Mouse (Mus musculus) forebrain, postnatal 0 days (tissue): ENCODE measurements around the gene Sde2. TPM values are rescaled to one million over a fixed set of nuclear protein-coding genes. Genes with fewer than 3 reads are reported as not detected.

Experiments
- ATAC-seq: fragments of 200-750 bp; cut with Nextera tagmentation; 2 replicates; pipeline ENCODE4 v1.8.0; 2017; ENCODE audit warnings: mild to moderate bottlenecking, moderate library complexity
- DNase-seq: peaks from one replicate; pipeline ENCODE4 v3.0.0-alpha.2; 2015
- H3K27ac ChIP-seq: fragments of 300-500 bp; sonication (generic); 2 replicates; pipeline ENCODE4 v1.5.1; 2014; ENCODE audit warnings: low read depth, mild to moderate bottlenecking, antibody characterized with exemption, low read length, moderate library complexity, mixed read lengths
- H3K27me3 ChIP-seq: fragments of 300-500 bp; sonication (generic); 2 replicates; pipeline ENCODE4 v1.6.1; 2014; ENCODE audit warnings: mild to moderate bottlenecking, low read length, mixed read lengths; ENCODE audit not compliant: insufficient read depth
- H3K36me3 ChIP-seq: fragments of 300-500 bp; sonication (generic); 2 replicates; pipeline ENCODE4 v1.6.1; 2014; ENCODE audit warnings: mild to moderate bottlenecking, moderate library complexity; ENCODE audit not compliant: insufficient read depth
- H3K4me1 ChIP-seq: fragments of 300-500 bp; sonication (generic); 2 replicates; pipeline ENCODE4 v1.6.1; 2014; ENCODE audit warnings: antibody characterized with exemption; ENCODE audit not compliant: insufficient read depth
- H3K4me2 ChIP-seq: fragments of 300-500 bp; sonication (generic); 2 replicates; pipeline ENCODE4 v1.6.1; 2014; ENCODE audit warnings: low read depth, mild to moderate bottlenecking, moderate library complexity
- H3K4me3 ChIP-seq: fragments of 300-500 bp; sonication (generic); 2 replicates; pipeline ENCODE4 v1.5.1; 2014; ENCODE audit warnings: low read depth, low read length, mixed read lengths
- H3K9ac ChIP-seq: fragments of 300-500 bp; sonication (generic); 2 replicates; pipeline ENCODE4 v1.6.1; 2014; ENCODE audit warnings: mild to moderate bottlenecking
- H3K9me3 ChIP-seq: fragments of 300-500 bp; sonication (generic); 2 replicates; pipeline ENCODE4 v1.6.1; 2016; ENCODE audit warnings: low read length
- CTCF ChIP-seq: sonication (generic); IDR thresholded peaks from 2 replicates; pipeline ENCODE4 v1.5.1; 2016; ENCODE audit warnings: antibody characterized with exemption, control low read depth, low read depth
- WGBS: fragments of 180-500 bp; shearing (Covaris S2); extraction: QIAGEN DNeasy Blood & Tissue Kit; methylation state at CpG from one replicate; pipeline ENCODE4 v1.1.7; 2014; 5-methylcytosine and 5-hydroxymethylcytosine counted together
- polyA plus RNA-seq: library from polyadenylated mRNA; unstranded; fragments of >200 nt; fragmentation: Nextera tagmentation; extraction: Ambion mirVana; gene quantifications from 2 replicates; pipeline ENCODE4 v1.2.1, GENCODE M21; 2015
- total RNA-seq: library from RNA; depleted of rRNA; stranded (reverse); fragments of >200 nt; gene quantifications from 2 replicates; pipeline ENCODE4 v1.2.3, GENCODE M21; 2014

Sde2 gene
- total and polyA plus RNA-seq, 2 experiments from 2014 or later = 19.6 to 24.8 TPM

DNA sequence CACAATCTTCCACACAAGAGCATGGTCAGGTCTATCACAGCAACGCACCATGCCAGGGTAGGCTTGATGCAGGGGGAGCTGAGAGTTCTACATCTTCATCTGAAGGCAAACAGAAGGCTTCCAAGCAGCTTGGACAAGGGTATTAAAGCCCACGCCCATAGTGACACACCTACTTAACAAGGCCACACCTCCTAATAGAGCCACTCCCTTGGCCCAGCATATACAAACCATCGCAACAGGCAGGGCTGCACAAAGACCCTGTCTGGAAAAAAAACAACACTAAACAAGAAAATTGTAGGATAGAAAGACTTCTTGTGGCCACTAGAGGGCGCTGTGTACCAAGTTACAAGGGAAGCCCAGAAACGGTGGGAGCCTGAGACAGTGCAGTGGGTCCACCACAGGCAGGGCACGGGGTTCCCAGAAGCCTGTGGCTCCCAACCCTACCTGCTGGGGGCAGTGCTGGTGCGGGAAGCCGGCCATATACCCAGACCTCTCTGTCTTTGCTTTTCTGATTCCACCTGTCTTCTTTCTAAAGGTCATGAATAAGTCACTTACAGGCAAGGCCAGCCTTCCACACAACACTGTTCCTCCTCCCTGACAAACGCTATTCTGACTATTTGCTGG is 23.0 kb downstream of the Sde2 start:
- H3K27me3 ChIP-seq = no peaks in the 10 kb centered on the region
- no peak overlapping the region for H3K9ac ChIP-seq
- no peaks in the 10 kb centered on the region for H3K36me3 ChIP-seq
- peak; percentile 38 for DNase-seq
- no peak overlapping the region for H3K4me3 ChIP-seq
- no peaks in the 10 kb centered on the region for H3K4me1 ChIP-seq
- peak; percentile 34; the same call in 1 of the 2 replicates for ATAC-seq
- 16% methylated on average over 9 of the region's 9 CpGs for WGBS
- H3K4me2 ChIP-seq = no peak overlapping the region
- peak; percentile 64 for TF ChIP-seq CTCF
- no peak overlapping the region for H3K27ac ChIP-seq
- 0 out of 2 replicates have a peak, but pooled peaks cover 5% of the 10 kb centered on the region for H3K9me3 ChIP-seq

DNA sequence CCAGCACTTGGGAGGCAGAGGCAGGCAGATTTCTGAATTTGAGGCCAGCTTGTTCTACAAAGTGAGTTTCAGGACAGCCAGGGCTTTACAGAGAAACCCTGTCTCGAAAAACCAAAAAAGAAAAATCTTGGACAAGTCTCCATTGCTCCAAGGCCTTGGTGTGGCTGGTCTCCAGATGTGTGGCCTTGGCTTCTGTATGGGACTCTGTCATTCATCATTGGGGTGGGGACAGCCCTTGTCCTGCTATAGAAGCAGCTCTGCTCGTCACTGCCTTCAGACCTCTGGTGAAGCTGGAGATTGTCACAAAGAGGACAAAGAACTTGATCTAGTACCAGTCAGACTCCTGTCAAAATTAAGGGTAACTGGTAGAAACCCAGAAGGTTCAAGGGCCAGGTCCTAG is 23.7 kb downstream of the Sde2 start:
- no peak for TF ChIP-seq CTCF
- Histone ChIP-seq H3K4me2 (no peak overlapping the region), H3K9me3 (0 out of 2 replicates have a peak, but pooled peaks cover 5% of the 10 kb centered on the region), H3K27me3 (no peaks in the 10 kb centered on the region), H3K4me3 (no peak overlapping the region), H3K4me1 (no peaks in the 10 kb centered on the region), H3K9ac (no peak overlapping the region), H3K36me3 (no peaks in the 10 kb centered on the region), H3K27ac (no peak overlapping the region)
- no peak for ATAC-seq
- WGBS = 90% methylated on average over 2 of the region's 2 CpGs
- DNase-seq = no peak

DNA sequence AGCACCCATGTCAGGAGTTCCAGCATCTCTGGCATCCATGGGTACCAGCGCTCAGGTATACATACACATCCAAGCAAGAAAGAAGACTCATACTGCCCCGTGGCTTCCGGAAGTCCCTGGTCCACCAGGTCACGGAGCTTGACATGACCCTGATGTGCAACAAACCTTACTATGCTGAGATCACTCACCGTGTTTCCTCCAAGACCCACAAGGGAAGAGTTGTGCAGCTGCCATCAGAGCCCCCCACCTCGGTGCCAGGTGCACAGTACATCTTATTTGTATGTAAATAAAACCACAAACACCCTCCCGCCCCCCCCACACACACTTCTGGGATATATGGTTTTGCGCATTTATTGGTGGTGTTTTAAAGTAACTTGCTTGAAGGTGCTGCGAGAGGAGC is 24.2 kb downstream of the Sde2 start:
- no peaks in the 10 kb centered on the region for H3K27me3 ChIP-seq
- 92% methylated on average over 9 of the region's 9 CpGs for WGBS
- no peak overlapping the region for H3K4me2 ChIP-seq
- no peak overlapping the region for H3K27ac ChIP-seq
- DNase-seq = no peak
- H3K9ac ChIP-seq = no peak overlapping the region
- H3K4me1 ChIP-seq = no peaks in the 10 kb centered on the region
- H3K36me3 ChIP-seq = no peaks in the 10 kb centered on the region
- no peak for TF ChIP-seq CTCF
- no peak for ATAC-seq
- 0 out of 2 replicates have a peak, but pooled peaks cover 5% of the 10 kb centered on the region for H3K9me3 ChIP-seq
- no peak overlapping the region for H3K4me3 ChIP-seq

DNA sequence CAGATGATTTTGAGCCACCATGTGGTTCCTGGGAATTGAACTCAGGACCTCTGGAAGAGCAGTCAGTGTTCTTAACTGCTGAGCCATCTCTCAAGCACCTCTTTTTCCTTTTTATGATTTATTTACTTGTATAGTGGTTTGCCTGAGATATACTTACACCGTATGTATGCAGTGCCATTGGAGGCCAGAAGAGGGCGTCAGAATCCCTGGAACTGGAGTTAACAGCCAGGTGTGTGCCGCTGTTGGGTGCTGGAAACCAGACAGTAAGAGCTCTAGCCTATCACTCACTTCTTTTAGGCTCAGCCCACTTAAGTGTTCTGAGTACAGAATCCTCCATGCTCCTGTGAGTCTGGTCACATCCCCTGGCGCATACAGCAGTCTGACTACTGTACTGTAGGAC is 26.5 kb downstream of the Sde2 start:
- Histone ChIP-seq H3K4me1 (no peaks in the 10 kb centered on the region), H3K9ac (no peak overlapping the region), H3K9me3 (0 out of 2 replicates have a peak, but pooled peaks cover 5% of the 10 kb centered on the region), H3K4me3 (no peak overlapping the region), H3K27ac (no peak overlapping the region), H3K36me3 (no peaks in the 10 kb centered on the region), H3K4me2 (no peak overlapping the region), H3K27me3 (no peaks in the 10 kb centered on the region)
- ATAC-seq (no peak), DNase-seq (no peak)
- no peak for TF ChIP-seq CTCF
- WGBS = 78% methylated on average over 4 of the region's 4 CpGs

DNA sequence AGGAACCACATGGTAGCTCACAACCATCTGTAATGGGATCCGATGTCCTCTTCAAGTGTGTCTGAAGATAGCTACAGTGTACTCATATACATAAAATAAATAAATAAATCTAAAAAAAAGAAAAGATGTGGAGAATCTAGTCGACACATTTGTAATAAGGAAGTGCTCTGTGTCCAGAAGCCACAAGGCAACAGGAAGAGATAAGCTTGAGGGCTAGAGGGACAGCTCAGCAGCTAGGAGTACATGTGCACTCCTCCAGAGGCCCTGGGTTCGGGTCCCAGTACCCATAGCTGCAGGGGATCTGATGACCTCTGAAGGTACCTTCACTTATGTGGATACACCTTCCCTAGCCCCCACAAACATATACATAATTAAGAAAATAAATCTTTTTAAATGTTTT is 30.8 kb downstream of the Sde2 start:
- no peak overlapping the region for H3K4me2 ChIP-seq
- WGBS = 79% methylated on average over 3 of the region's 3 CpGs
- no peak overlapping the region for H3K27ac ChIP-seq
- no peak overlapping the region for H3K4me3 ChIP-seq
- H3K9ac ChIP-seq = no peak overlapping the region
- H3K4me1 ChIP-seq = no peaks in the 10 kb centered on the region
- ATAC-seq = no peak
- H3K9me3 ChIP-seq = 0 out of 2 replicates have a peak, but pooled peaks cover 3% of the 10 kb centered on the region
- DNase-seq = no peak
- no peaks in the 10 kb centered on the region for H3K36me3 ChIP-seq
- TF ChIP-seq CTCF = no peak
- no peaks in the 10 kb centered on the region for H3K27me3 ChIP-seq

GRCm38 (mm10) chr1:180883731-180884130 is 32.8 kb downstream of the Sde2 start:
- no peak for TF ChIP-seq CTCF
- no peaks in the 10 kb centered on the region for H3K4me1 ChIP-seq
- no peaks in the 10 kb centered on the region for H3K27me3 ChIP-seq
- no peak overlapping the region for H3K27ac ChIP-seq
- H3K4me3 ChIP-seq = no peak overlapping the region
- no peaks in the 10 kb centered on the region for H3K36me3 ChIP-seq
- no peak overlapping the region for H3K4me2 ChIP-seq
- 48% methylated on average over 7 of the region's 7 CpGs for WGBS
- H3K9ac ChIP-seq = no peak overlapping the region
- DNase-seq (no peak), ATAC-seq (no peak)
- H3K9me3 ChIP-seq = no peaks in the 10 kb centered on the region

DNA sequence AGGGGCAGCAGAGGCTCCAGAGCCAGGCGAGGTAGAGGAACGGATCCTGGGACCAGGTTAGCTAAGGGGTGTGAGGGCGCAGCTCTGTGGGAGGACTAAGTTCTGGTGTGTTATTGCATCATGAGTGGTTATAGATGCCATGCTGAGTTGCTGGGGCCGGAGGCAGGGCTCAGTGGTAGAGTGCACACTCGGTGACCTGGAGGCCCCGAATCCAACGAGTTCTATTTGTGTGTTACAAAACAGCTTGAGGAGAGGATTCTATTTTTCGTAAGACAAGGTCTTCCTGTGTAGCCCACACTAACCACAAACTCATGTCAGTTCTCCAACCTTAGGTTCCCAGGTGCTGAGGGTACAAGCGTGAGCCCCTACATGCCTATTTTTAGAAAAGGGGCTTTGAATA is 33.6 kb downstream of the Sde2 start:
- Histone ChIP-seq H3K27ac (no peak overlapping the region), H3K4me2 (no peak overlapping the region), H3K9me3 (no peaks in the 10 kb centered on the region), H3K4me3 (no peak overlapping the region), H3K4me1 (no peaks in the 10 kb centered on the region), H3K27me3 (no peaks in the 10 kb centered on the region), H3K9ac (no peak overlapping the region), H3K36me3 (no peaks in the 10 kb centered on the region)
- WGBS = 85% methylated on average over 9 of the region's 9 CpGs
- ATAC-seq (no peak), DNase-seq (no peak)
- no peak for TF ChIP-seq CTCF
